Mouse (Mus musculus) heart, embryonic 14.5 days (tissue): ENCODE results near the gene Rps27. TPM values are rescaled to one million over a fixed set of nuclear protein-coding genes. Genes with fewer than 3 reads are reported as not detected.

ENCODE experiments used
- ATAC-seq: fragments of 200-750 bp; cut with Nextera tagmentation; 2 replicates; pipeline ENCODE4 v1.8.0; 2017; ENCODE audit warnings: low read depth, moderate TSS enrichment; ENCODE audit not compliant: insufficient number of reproducible peaks, insufficient read depth, low FRiP score
- H3K27ac ChIP-seq, 2 experiments: fragments of 200-500 bp in 1 of 2; fragments of 300-500 bp in 1 of 2; sonication (generic) in 1 of 2; replicated peaks in 1 of 2; 2 replicates each; pipeline ENCODE4 v1.5.1; 2012 to 2014; ENCODE audit warnings: low read depth in 2 of 2, low read length in 2 of 2, control low read depth in 1 of 2, mild to moderate bottlenecking in 1 of 2, mixed read lengths in 1 of 2; ENCODE audit not compliant: control insufficient read depth in 1 of 2, insufficient read depth in 1 of 2
- H3K27me3 ChIP-seq: fragments of 300-500 bp; sonication (generic); 2 replicates; pipeline ENCODE4 v1.6.1; 2014; ENCODE audit warnings: mild to moderate bottlenecking, low read length, control low read depth; ENCODE audit not compliant: control insufficient read depth, insufficient read depth
- H3K36me3 ChIP-seq: fragments of 300-500 bp; sonication (generic); 2 replicates; pipeline ENCODE4 v1.6.1; 2014; ENCODE audit warnings: mild to moderate bottlenecking, control low read depth, low read length, mixed read lengths; ENCODE audit not compliant: control insufficient read depth, insufficient read depth
- H3K4me1 ChIP-seq, 2 experiments: fragments of 200-500 bp in 1 of 2; fragments of 300-500 bp in 1 of 2; sonication (generic) in 1 of 2; 2 replicates each; pipeline ENCODE4 v1.6.1; 2012 to 2014; ENCODE audit warnings: low read length in 2 of 2, control low read depth in 1 of 2, mixed read lengths in 1 of 2; ENCODE audit not compliant: control insufficient read depth in 2 of 2, insufficient read depth in 2 of 2
- H3K4me2 ChIP-seq: fragments of 300-500 bp; sonication (generic); 2 replicates; pipeline ENCODE4 v1.6.1; 2014; ENCODE audit warnings: mild to moderate bottlenecking, low read length
- H3K4me3 ChIP-seq, 2 experiments: fragments of 200-500 bp in 1 of 2; fragments of 300-500 bp in 1 of 2; sonication (generic) in 1 of 2; 2 replicates each; pipeline ENCODE4 v1.5.1; 2012 to 2014; ENCODE audit warnings: low read length in 2 of 2, mild to moderate bottlenecking in 2 of 2, control low read depth in 1 of 2, low read depth in 1 of 2, moderate library complexity in 1 of 2; ENCODE audit not compliant: control insufficient read depth in 1 of 2, insufficient read depth in 1 of 2
- H3K9ac ChIP-seq: fragments of 300-500 bp; sonication (generic); 2 replicates; pipeline ENCODE4 v1.6.1; 2014; ENCODE audit warnings: mild to moderate bottlenecking, low read length
- H3K9me3 ChIP-seq: fragments of 300-500 bp; sonication (generic); 2 replicates; pipeline ENCODE4 v1.6.1; 2016; ENCODE audit warnings: low read length, control low read depth; ENCODE audit not compliant: control insufficient read depth
- WGBS: fragments of 180-500 bp; shearing (Covaris S2); extraction: QIAGEN DNeasy Blood & Tissue Kit; methylation state at CpG from one replicate; pipeline ENCODE4 v1.1.7; 2014; 5-methylcytosine and 5-hydroxymethylcytosine counted together
- polyA plus RNA-seq: library from polyadenylated mRNA; unstranded; fragments of >200 nt; fragmentation: Nextera tagmentation; extraction: Ambion mirVana; gene quantifications from 2 replicates; pipeline ENCODE4 v1.2.1, GENCODE M21; 2014

The Rps27 gene
- polyA plus RNA-seq, 1 experiment from 2014 or later, result 1,344 TPM

DNA sequence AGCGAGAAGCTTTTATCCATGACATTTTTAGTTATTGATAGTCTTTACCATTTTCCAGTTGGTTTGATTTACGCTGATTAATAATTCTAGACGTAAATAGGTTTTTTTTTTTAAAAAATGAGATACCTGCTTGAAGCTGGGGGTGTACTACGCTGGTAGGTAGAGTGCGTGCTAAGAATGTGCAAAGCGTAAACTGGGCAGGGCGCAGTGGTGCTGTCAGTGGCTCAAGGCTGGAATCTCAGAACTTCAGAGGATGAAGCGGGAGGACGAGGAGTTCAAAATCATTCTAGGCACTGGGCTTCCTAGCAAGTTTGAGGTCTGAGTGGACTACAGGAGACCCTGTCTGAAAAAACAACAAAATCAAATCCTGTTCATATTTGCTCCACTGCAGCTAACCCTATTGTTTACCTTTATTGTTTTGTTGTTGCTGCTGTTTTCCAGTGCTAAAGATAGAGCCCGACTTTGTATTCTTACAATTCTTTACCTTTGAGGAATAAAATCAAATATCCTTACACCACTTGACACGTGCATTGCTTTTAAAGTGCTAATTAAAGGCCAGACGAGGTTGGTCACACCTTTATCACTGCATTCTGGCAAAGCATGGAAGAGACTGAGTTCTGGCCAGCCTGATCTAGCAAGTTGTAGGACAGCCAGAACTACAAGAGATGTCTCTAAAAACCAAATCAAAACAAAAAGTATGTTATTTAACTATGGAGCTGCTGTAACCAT, 669 bp upstream of the Rps27 start:
- Histone ChIP-seq H3K9ac (peak overlapping the region; percentile 63), H3K4me1 (peaks cover 7 to 21% of the 10 kb centered on the region in 2 experiments; a peak in 3 of 4 replicates), H3K4me2 (peak overlapping the region; percentile 88), H3K4me3 (peak overlapping the region; percentile 62 to 95), H3K9me3 (no peaks in the 10 kb centered on the region), H3K36me3 (peaks cover 36% of the 10 kb centered on the region), H3K27ac (peak overlapping the region in 1 of 2 experiments; percentile 86; a peak in 1 of 4 replicates), H3K27me3 (no peaks in the 10 kb centered on the region)
- WGBS, result 13% methylated on average over 12 of the region's 12 CpGs
- ATAC-seq, result 0 out of 2 replicates have a peak, but pooled peaks have one; percentile 28

GRCm38 (mm10) chr3:90212723-90213122, 728 bp downstream of the Rps27 start:
- Histone ChIP-seq H3K9me3 (no peaks in the 10 kb centered on the region), H3K9ac (peak overlapping the region; percentile 85), H3K4me3 (peak overlapping the region; percentile 62 to 95), H3K4me2 (peak overlapping the region; percentile 88), H3K36me3 (peaks cover 50% of the 10 kb centered on the region), H3K27ac (peak overlapping the region in 1 of 2 experiments; percentile 86; a peak in 1 of 4 replicates), H3K4me1 (peaks cover 7 to 21% of the 10 kb centered on the region in 2 experiments; a peak in 3 of 4 replicates), H3K27me3 (no peaks in the 10 kb centered on the region)
- ATAC-seq, result no peak
- 13% methylated on average over 5 of the region's 5 CpGs for WGBS

DNA sequence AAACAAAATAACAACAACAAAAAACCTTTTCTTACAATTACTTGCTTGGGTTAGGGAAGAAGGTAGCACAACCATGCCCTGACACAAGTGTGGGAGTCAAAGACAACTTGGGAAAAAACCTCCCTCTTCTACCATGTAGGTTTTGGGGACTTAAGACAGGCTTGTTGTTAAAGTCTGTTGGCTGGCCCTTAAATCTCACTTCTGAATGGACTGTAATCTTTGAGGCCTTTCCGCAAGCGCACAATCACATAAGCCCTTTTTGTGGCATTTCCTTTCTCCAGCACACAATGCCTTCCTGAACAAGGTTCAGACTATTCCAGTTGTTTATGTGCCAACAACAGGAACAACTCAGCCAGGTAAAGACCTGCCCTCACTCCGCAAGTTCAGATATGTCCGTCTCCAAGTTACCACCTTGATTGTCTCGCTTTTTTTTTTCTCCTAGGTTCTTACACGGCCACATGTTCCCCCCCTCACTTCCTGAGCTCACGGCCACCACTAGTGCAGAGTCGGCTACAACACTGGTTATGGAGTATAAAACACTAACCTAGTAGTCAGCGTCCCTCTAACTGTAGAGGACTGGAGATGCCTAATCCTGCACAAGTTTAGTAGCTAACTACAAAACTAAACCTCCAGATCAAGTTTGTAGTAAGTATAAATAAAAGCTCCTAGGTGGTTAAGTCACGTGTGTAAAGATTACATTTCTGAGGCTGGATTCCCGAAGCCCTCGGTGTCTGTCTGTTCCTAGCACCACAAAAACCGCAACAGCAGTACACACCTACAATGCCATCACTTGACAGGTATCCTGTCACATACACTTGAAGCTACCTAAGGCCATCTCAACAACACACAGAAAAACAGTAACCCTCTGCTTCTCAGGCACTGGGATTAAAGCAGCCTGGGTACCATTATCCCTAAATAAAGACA, 1.7 kb downstream of the Rps27 start:
- ATAC-seq, result no peak
- H3K4me1 ChIP-seq, result peaks cover 7 to 21% of the 10 kb centered on the region in 2 experiments; a peak in 3 of 4 replicates
- H3K36me3 ChIP-seq, result peaks cover 53% of the 10 kb centered on the region
- H3K27me3 ChIP-seq, result no peaks in the 10 kb centered on the region
- H3K4me3 ChIP-seq, result peak overlapping the region in 1 of 2 experiments; percentile 62
- peak overlapping the region; percentile 88 for H3K4me2 ChIP-seq
- no peak overlapping the region for H3K27ac ChIP-seq
- H3K9ac ChIP-seq, result peak overlapping the region; percentile 85
- no peaks in the 10 kb centered on the region for H3K9me3 ChIP-seq
- WGBS, result 60% methylated on average over 13 of the region's 13 CpGs

GRCm38 (mm10) chr3:90209908-90210566, 3.4 kb downstream of the Rps27 start:
- Histone ChIP-seq H3K4me3 (no peak overlapping the region), H3K36me3 (peaks cover 53% of the 10 kb centered on the region), H3K27ac (no peak overlapping the region), H3K9me3 (no peaks in the 10 kb centered on the region), H3K4me1 (peaks cover 7 to 21% of the 10 kb centered on the region in 2 experiments; a peak in 3 of 4 replicates), H3K9ac (no peak overlapping the region), H3K4me2 (no peak overlapping the region), H3K27me3 (no peaks in the 10 kb centered on the region)
- ATAC-seq, result no peak
- WGBS, result 88% methylated on average over 5 of the region's 5 CpGs

- Histone ChIP-seq H3K4me3 (no peak overlapping the region), H3K27ac (peak overlapping the region in 1 of 2 experiments; percentile 15; a peak in 2 of 4 replicates), H3K27me3 (no peaks in the 10 kb centered on the region), H3K4me2 (no peak overlapping the region), H3K4me1 (peaks cover 7 to 17% of the 10 kb centered on the region in 2 experiments), H3K9me3 (no peaks in the 10 kb centered on the region), H3K9ac (no peak overlapping the region), H3K36me3 (peaks cover 53% of the 10 kb centered on the region)
- ATAC-seq, result no peak
- WGBS, result 82% methylated on average over 2 of the region's 2 CpGs
Measured at GRCm38 (mm10) chr3:90208662-90209061, 4.8 kb downstream of the Rps27 start.

- Histone ChIP-seq H3K27ac (no peak overlapping the region), H3K4me2 (no peak overlapping the region), H3K27me3 (no peaks in the 10 kb centered on the region), H3K4me1 (peaks cover 0 to 2% of the 10 kb centered on the region in 2 experiments; a peak in 1 of 4 replicates), H3K4me3 (no peak overlapping the region), H3K36me3 (peaks cover 22% of the 10 kb centered on the region), H3K9me3 (no peaks in the 10 kb centered on the region), H3K9ac (no peak overlapping the region)
- WGBS, result 95% methylated on average over 2 of the region's 2 CpGs
- no peak for ATAC-seq
Measured at GRCm38 (mm10) chr3:90204582-90204981, 8.9 kb downstream of the Rps27 start.

DNA sequence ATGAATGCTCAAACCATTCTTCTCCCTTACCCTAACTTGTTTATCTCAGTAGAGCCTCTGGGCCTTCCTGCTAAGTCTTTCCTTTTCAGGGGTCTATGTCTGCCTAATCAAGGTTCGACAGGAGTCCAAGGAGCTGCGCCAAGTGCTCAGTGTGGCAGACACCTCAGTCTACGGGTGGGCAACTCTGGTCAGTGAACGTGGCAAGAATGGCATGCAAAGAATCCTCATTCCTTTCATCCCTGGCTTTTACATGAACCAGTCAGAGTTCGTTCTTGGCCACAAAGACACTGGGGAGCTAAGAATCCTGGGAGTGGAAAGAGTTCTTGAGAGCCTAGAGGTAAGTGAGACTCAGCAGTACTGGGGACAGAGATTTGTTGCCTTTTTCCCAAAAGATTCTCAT, 9.8 kb downstream of the Rps27 start:
- Histone ChIP-seq H3K9ac (no peak overlapping the region), H3K27me3 (no peaks in the 10 kb centered on the region), H3K9me3 (no peaks in the 10 kb centered on the region), H3K4me1 (peaks cover 0 to 2% of the 10 kb centered on the region in 2 experiments; a peak in 1 of 4 replicates), H3K4me3 (no peak overlapping the region), H3K27ac (peak overlapping the region; percentile 1 to 39; a peak in 1 of 4 replicates), H3K4me2 (no peak overlapping the region), H3K36me3 (peaks cover 12% of the 10 kb centered on the region)
- peak; percentile 29 for ATAC-seq
- 18% methylated on average over 5 of the region's 5 CpGs for WGBS
